Mouse (Mus musculus): ENCODE data around the gene Slc29a3. TPM values are rescaled to one million over a fixed set of nuclear protein-coding genes. Genes with fewer than 3 reads are reported as not detected.
A peak's percentile ranks its signal among the peaks of the same experiment; 100 is the strongest.

Slc29a3 gene
- polyA plus RNA-seq (2012; fragmentation: generic; extraction: Trizol) = 4.4 TPM
- long read RNA-seq, experiment 1, full-length matches to known transcripts = 4 of 6 reads
- long read RNA-seq, experiment 1, partial matches to known transcripts = 1 of 6 reads
- long read RNA-seq, experiment 1, other reads (novel, unspliced or antisense) = 1 of 6 reads
- long read RNA-seq, experiment 2, full-length matches to known transcripts = 12 of 21 reads
- long read RNA-seq, experiment 2, partial matches to known transcripts = 2 of 21 reads
- long read RNA-seq, experiment 2, other reads (novel, unspliced or antisense) = 7 of 21 reads

DNA sequence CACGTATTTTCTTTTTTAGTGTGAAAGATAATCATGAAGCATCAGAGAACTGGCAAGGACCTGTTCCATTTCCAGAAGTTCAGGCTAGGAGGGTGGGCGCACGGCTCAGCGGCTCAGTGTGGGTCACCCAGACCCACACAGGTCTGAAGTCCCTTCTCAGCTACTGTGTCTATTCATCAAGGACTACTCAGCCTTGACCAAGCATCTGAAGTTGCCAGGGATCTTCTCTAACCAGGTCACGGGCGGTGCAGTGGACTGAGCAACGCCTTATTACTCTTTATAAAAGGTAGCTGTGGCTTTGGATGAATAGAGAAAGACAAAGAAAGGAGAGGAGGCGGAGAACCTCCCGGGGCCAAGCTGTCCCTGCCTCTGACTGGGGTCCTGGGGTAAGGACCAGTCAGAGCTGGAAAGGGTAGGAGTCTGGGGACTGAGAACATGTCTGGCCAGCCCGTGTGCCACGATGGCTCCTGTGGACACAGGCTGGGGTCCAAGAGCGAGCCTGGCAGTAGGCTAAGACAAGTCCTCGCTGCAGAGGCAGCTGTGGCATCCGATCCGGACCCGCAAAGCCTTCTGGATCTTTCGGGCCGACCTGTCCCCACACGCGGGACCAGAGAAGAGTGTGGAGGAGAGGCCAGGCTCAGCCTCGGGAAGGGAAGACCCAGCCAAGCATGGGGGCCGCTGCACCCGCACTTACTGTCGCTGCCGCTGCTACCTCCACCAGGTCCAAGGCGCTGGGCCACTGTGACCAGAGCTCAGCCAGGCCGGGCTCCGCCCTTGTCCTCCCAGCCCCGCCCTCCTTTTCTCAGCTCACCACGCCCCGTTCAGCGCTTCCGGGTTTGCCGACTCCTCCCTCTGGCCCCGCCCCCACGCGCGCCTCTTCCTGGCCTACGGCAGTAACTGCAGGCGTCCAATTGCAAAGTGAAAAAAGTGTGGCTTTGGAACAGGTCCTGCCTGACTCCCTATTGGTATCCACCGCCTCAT, at the start of gene Slc29a3:
TSS of gene Slc29a3 (minus strand) at position 755 of the 981 bp plus-strand sequence.
- Histone ChIP-seq H3K79me2 (ENCODE audit: control insufficient read depth, insufficient read depth) (no peaks in the 10 kb centered on the region), H3K4me3 (ENCODE audit: insufficient read depth, poor library complexity, severe bottlenecking) (peak within 1 kb of the TSS; percentile 56), H3K27me3 (ENCODE audit: control insufficient read depth, insufficient read depth, insufficient read length) (no peaks in the 10 kb centered on the region), H3ac (ENCODE audit: control insufficient read depth, insufficient read length, low read depth) (peak within 1 kb of the TSS; percentile 78), H3K36me3 (ENCODE audit: control insufficient read depth, insufficient read depth) (peaks cover 6% of the 10 kb centered on the region), H3K79me3 (ENCODE audit: low read depth) (no peaks in the 10 kb centered on the region)
- TF ChIP-seq MAX (IDR thresholded peaks at IDR 0.05) (no peak), CEBPB (IDR thresholded peaks at IDR 0.05; ENCODE audit: low read depth) (no peak), FOSL1 (IDR thresholded peaks at IDR 0.05; ENCODE audit: insufficient read depth, low read length, poor library complexity, severe bottlenecking) (no peak), USF1 (IDR thresholded peaks at IDR 0.05; ENCODE audit: low read depth) (no peak), CTCF (IDR thresholded peaks at IDR 0.05; ENCODE audit: control insufficient read depth, insufficient read depth, insufficient read length) (no peak), MYOD1 (IDR thresholded peaks at IDR 0.05; ENCODE audit: control insufficient read depth, insufficient read length, low read depth) (no peak), MYOG (IDR thresholded peaks at IDR 0.05; ENCODE audit: control insufficient read depth, extremely low read depth, insufficient read length) (no peak)

DNA sequence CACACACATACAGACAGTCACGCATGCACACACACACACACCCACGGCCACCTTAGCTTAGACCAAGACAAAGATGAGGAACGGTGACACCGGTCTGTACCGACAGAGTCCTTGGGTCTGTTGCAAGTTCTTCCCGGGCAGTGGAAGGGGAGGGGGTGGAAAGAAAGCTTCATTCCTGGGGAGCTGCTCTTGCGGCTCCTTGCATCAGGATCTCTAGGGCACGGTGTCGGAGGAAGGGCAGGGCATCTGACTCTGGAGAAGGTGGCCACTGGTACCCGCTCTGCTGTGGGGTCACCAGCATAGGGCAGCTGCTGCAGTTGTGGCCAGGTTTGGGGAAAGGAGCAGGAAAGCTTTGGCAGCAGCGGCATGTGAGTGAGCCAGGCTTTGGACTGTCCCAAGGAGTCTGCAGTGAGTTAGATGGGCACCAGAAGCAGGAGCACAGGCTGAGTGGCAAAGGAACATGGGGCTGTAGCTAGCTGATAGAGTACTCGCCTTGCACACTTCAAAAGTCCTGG, 49.4 kb upstream of the Slc29a3 start:
- Histone ChIP-seq H3ac (ENCODE audit: control insufficient read depth, insufficient read length, low read depth) (peak overlapping the region; percentile 10), H3K4me3 (ENCODE audit: insufficient read depth, poor library complexity, severe bottlenecking) (no peak overlapping the region), H3K79me2 (ENCODE audit: control insufficient read depth, insufficient read depth) (peaks cover 100% of the 10 kb centered on the region), H3K79me3 (ENCODE audit: low read depth) (peaks cover 99% of the 10 kb centered on the region), H3K27me3 (ENCODE audit: control insufficient read depth, insufficient read depth, insufficient read length) (no peaks in the 10 kb centered on the region), H3K36me3 (ENCODE audit: control insufficient read depth, insufficient read depth) (peaks cover 40% of the 10 kb centered on the region)
- no peak for TF ChIP-seq USF1 (IDR thresholded peaks at IDR 0.05; ENCODE audit: low read depth)
- no peak for TF ChIP-seq MYOD1 (IDR thresholded peaks at IDR 0.05; ENCODE audit: control insufficient read depth, insufficient read length, low read depth)
- TF ChIP-seq FOSL1 (IDR thresholded peaks at IDR 0.05; ENCODE audit: insufficient read depth, low read length, poor library complexity, severe bottlenecking) = no peak
- no peak for TF ChIP-seq MYOG (IDR thresholded peaks at IDR 0.05; ENCODE audit: control insufficient read depth, extremely low read depth, insufficient read length)

DNA sequence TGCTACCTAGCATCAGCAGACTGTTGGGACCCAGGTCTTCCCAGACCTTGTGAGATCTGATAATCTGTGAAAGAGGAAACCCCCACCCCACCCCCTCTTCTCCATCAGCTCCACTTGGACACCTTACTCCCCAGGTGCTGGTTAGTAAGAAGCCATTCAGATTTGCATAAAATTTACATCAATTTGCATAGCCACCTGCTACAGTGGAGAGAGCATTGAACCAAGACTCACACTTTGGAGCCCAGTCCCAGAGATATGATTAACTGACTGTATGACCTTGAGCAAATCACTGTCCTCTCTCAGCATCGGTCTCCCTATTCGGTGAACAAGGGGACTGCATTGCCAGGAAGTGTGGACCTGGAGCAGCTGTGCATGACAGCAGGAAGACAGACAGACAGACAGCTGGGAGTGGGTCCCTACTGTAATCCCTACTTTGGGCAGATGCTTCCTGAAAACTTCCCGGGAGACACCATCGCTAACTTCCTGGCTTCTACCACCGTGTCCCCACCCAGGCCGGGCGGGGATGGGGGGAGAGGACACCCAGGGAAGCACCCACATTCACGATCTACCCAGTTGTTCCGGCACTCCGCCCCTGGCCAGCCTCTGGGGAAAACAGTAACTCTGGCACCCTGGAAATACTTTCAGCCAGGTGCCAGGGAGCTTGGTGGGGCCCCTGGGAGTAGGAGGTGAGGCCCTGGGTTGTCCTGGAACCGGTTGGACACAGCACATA, 48.7 kb upstream of the Slc29a3 start:
- TF ChIP-seq MYOD1 (IDR thresholded peaks at IDR 0.05; ENCODE audit: control insufficient read depth, insufficient read length, low read depth) (peak; percentile 48), FOSL1 (IDR thresholded peaks at IDR 0.05; ENCODE audit: insufficient read depth, low read length, poor library complexity, severe bottlenecking) (no peak), MYOG (IDR thresholded peaks at IDR 0.05; ENCODE audit: control insufficient read depth, extremely low read depth, insufficient read length) (no peak), CEBPB (IDR thresholded peaks at IDR 0.05; ENCODE audit: low read depth) (no peak), MAX (IDR thresholded peaks at IDR 0.05) (no peak), USF1 (IDR thresholded peaks at IDR 0.05; ENCODE audit: low read depth) (no peak), CTCF (IDR thresholded peaks at IDR 0.05; ENCODE audit: control insufficient read depth, insufficient read depth, insufficient read length) (no peak)
- no peak overlapping the region for H3K4me3 ChIP-seq (ENCODE audit: insufficient read depth, poor library complexity, severe bottlenecking)
- H3K27me3 ChIP-seq (ENCODE audit: control insufficient read depth, insufficient read depth, insufficient read length) = no peaks in the 10 kb centered on the region
- H3K36me3 ChIP-seq (ENCODE audit: control insufficient read depth, insufficient read depth) = peaks cover 40% of the 10 kb centered on the region
- no peak overlapping the region for H3ac ChIP-seq (ENCODE audit: control insufficient read depth, insufficient read length, low read depth)
- H3K79me3 ChIP-seq (ENCODE audit: low read depth) = peaks cover 99% of the 10 kb centered on the region
- peaks cover 100% of the 10 kb centered on the region for H3K79me2 ChIP-seq (ENCODE audit: control insufficient read depth, insufficient read depth)

DNA sequence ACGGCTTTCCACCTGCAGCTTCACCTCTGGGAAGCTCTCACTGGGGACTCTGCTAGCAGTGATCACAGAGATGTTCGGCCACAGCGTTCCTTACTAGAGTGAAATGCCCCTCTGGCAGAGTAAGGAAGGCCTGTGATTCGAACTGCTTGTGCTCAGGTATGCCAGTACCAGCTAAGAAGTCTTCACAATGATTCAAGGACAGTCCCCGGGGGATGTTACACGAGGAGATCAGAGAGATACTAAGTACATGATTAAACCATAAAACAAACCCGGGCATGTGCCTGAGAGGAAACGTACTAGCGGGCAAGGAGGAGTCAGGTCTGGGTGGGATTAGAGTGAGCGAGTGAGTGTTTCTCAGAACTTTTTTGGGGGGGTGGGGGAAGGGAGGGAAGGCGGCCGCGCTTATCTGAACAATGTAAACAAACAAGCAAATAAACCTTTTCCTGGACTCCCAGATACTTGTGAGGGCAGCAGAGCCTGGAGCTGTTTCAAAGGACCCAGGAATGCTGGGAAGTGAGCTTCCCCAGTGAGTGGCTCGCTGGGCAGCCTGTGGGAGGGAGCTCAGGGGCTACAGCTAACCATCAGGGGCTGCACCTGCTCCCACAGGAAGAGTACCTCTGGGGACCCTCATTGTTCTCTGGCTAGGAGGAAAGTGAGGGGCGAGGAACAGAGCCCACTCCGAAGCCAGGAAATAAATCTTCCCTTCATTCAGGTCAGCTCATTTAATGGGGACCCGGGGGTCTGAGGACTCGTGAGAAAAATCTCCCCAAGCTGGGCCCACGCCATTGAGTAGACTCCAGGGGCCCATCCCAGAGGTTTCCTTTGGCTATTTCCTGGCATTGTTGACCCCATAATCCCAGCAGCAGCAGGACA, 47.9 kb upstream of the Slc29a3 start:
- Histone ChIP-seq H3K27me3 (ENCODE audit: control insufficient read depth, insufficient read depth, insufficient read length) (no peaks in the 10 kb centered on the region), H3K79me3 (ENCODE audit: low read depth) (peaks cover 98% of the 10 kb centered on the region), H3ac (ENCODE audit: control insufficient read depth, insufficient read length, low read depth) (no peak overlapping the region), H3K4me3 (ENCODE audit: insufficient read depth, poor library complexity, severe bottlenecking) (no peak overlapping the region), H3K36me3 (ENCODE audit: control insufficient read depth, insufficient read depth) (peaks cover 36% of the 10 kb centered on the region), H3K79me2 (ENCODE audit: control insufficient read depth, insufficient read depth) (peaks cover 100% of the 10 kb centered on the region)
- TF ChIP-seq CEBPB (IDR thresholded peaks at IDR 0.05; ENCODE audit: low read depth) (no peak), MAX (IDR thresholded peaks at IDR 0.05) (no peak), MYOG (IDR thresholded peaks at IDR 0.05; ENCODE audit: control insufficient read depth, extremely low read depth, insufficient read length) (no peak), CTCF (IDR thresholded peaks at IDR 0.05; ENCODE audit: control insufficient read depth, insufficient read depth, insufficient read length) (no peak), USF1 (IDR thresholded peaks at IDR 0.05; ENCODE audit: low read depth) (no peak)

Data from C2C12 (cell line).